Mouse (Mus musculus): ENCODE data around the gene Blzf1. TPM values are rescaled to one million over a fixed set of nuclear protein-coding genes. Genes with fewer than 3 reads are reported as not detected.

Gene Blzf1
- total RNA-seq (2023) = 17.8 to 22.9 TPM (median 20.8 TPM) in 4 replicates

DNA sequence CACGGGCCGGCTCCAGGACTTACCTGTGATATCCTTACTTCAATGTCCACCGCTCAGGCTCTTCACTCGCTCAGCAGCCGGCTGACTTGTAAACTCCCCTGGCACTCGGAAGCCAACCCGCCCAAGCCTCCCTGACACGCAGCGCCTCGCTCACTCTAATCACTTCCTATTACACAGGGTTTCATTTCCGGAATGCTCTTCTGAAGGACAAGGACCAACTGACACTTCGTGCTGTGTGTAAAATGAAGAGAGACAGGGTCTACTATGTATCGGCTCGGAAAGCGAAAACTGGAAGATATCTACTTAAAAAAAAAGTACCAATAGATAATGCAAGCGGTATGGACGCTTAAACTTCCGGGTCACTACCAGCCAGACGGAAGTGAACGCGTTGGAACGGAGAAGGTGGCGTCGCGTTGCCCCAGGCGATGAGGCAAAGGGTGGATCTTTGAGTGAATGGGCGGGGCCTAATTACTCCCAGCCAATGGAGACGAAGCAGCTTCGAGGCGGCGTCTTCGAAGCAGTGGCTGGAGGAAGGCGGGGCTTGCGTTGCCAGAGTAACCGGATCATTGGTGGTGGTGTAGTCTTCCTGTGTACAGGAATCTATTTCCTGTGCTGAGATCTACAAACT is at the start of gene Blzf1:
Gene Blzf1 (minus strand): TSS at position 366 of the 628 bp plus-strand sequence.

DNA sequence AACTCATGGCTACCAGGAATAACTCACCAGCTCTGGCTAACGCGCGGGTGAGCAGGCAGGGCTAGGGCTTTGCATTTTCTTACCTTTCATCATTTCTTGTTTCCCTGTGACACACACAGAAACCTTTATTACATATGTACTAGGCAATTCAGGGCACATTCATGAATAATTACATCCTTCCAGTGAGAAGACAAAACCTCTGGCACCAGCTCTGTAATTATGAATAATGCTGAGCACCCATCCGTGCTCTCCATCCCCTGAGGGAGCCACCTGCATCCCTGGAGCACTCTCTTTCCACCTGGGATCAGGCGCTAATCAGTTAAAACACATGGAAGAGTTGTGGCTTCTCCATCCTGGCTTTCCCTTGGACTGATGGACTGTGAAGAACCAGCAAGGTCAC is 3.5 kb downstream of the Blzf1 start, which contains the start of gene Nme7:
Gene Nme7 (plus strand): TSS at position 301 of the 400 bp plus-strand sequence.

DNA sequence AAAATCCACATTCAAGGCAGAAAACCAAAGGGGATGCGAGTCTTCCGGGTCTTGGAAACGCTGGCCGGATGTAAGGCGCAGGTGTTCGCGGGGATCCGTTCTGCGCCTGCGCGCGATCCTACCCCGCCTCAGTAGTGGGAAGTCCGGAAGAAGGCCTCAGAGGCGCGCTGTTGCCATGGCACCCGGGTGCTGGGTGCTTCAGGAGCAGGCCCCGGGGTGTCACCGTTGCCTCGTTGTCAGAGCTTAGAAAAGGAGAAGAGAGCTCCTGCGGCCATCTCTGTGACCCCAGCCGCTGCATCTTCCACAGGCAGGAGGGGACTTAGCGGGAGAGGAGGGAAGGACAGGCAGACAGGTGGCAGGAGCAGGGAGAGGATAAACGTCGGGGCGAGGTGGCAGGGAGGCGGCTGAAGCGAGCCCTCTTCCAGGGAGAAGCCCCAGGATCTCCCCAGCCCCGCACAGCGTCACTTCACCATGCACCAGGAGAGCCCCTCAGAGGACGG is 31.8 kb downstream of the Blzf1 start, which contains the start of gene Ccdc181:
Gene Ccdc181 (plus strand): TSS at position 131 of the 500 bp plus-strand sequence.

DNA sequence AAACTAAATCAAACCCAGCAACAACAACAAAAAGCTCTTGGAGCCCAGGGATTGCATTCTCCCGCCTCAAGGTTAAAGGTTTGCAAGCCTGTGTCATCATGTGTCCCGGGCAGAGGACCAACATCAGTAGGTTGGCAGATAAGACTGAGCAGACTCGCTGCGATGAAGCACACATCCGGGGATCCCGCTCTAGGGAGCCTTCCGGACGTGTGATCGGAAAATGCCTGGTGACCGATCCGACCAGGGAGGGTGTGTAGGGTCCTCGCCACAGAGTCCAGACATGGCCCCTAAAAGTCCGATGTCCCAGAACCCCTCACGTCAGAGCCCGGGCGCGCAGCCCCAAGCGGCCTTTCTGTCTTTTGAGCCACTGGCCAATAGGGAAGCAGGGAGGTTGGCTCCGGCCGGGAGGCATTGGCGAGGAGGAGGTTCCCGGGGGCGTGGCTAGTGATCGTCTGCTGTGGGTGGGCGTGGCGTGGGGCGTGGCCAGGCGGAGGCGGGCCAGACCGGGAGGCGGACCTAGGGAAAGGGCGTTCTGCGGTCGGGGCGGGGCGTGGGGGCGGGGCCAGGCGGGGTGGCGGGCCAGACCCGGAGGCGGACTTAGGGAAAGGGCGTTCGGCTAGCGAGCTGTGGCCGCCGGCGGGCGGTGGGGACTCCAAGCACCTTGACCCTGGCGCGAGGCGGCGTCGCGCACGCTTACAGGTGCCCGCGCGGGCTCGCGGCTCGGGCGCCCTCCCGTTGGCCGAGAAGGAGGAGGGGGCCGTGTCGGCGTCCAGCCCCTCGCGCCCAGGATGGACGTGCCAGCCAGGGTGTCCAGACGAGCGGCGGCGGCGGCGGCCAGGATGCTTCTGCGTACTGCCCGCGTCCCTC is 58.6 kb downstream of the Blzf1 start, which contains the start of gene Slc19a2:
Gene Slc19a2 (plus strand): TSS at position 582 of the 867 bp plus-strand sequence.

Other genes with a start within 250 kb of the Blzf1 start
- 564 to 577 TPM (median 571 TPM) in 4 replicates for gene Sell, start 245.5 kb downstream of the Blzf1 start, total RNA-seq (2023)
- 0.72 to 1.8 TPM (median 1.4 TPM) in 4 replicates for gene Selp, start 192.2 kb downstream of the Blzf1 start, total RNA-seq (2023)
- gene F5, start 155.7 kb downstream of the Blzf1 start, total RNA-seq (2023) = 0.37 to 0.61 TPM (median 0.46 TPM) in 4 replicates
- 5.6 to 10.3 TPM (median 8.2 TPM) in 4 replicates for gene Slc19a2, start 58.4 kb downstream of the Blzf1 start, total RNA-seq (2023)
- gene Ccdc181, start 31.9 kb downstream of the Blzf1 start, total RNA-seq (2023) = 6.0 to 8.0 TPM (median 7.2 TPM) in 4 replicates
- gene Nme7, start 3.4 kb downstream of the Blzf1 start, total RNA-seq (2023) = 7.0 to 10.7 TPM (median 8.8 TPM) in 4 replicates
- 10.3 to 15.2 TPM (median 13.8 TPM) in 4 replicates for gene Atp1b1, start 150.9 kb upstream of the Blzf1 start, total RNA-seq (2023)